Mouse (Mus musculus) thymus, adult 2 months (tissue): Measurements from ENCODE around the gene Nisch. TPM values are rescaled to one million over a fixed set of nuclear protein-coding genes. Genes with fewer than 3 reads are reported as not detected.
A peak's percentile ranks its signal among the peaks of the same experiment; 100 is the strongest.

ENCODE experiments used
- DNase-seq: peaks from one replicate; pipeline ENCODE4 v3.0.0; 2021
- H3K27ac ChIP-seq: fragments of 200-500 bp; 2 replicates; pipeline ENCODE4 v1.5.1; 2012; ENCODE audit warnings: low read length, control low read depth; ENCODE audit not compliant: control insufficient read depth, insufficient read depth
- H3K27me3 ChIP-seq: fragments of 200-500 bp; 2 replicates; pipeline ENCODE4 v1.6.1; 2012; ENCODE audit warnings: mild to moderate bottlenecking, low read length, moderate library complexity, mixed read lengths; ENCODE audit not compliant: control insufficient read depth, insufficient read depth
- H3K36me3 ChIP-seq: fragments of 200-500 bp; 2 replicates; pipeline ENCODE4 v1.6.1; 2012; ENCODE audit warnings: mild to moderate bottlenecking, low read length, moderate library complexity; ENCODE audit not compliant: control insufficient read depth, insufficient read depth
- H3K4me1 ChIP-seq: fragments of 200-500 bp; replicated peaks from 2 replicates; pipeline ENCODE4 v1.6.1; 2012; ENCODE audit warnings: low read length; ENCODE audit not compliant: control insufficient read depth, insufficient read depth
- H3K4me3 ChIP-seq: fragments of 200-500 bp; 2 replicates; pipeline ENCODE4 v1.5.1; 2012; ENCODE audit warnings: mild to moderate bottlenecking, low read length, control low read depth, moderate library complexity; ENCODE audit not compliant: control insufficient read depth, insufficient read depth
- CTCF ChIP-seq: fragments of 200-500 bp; IDR thresholded peaks from 2 replicates; pipeline ENCODE4 v1.5.1; 2012; ENCODE audit warnings: mild to moderate bottlenecking, control low read depth, low read length, moderate library complexity, borderline replicate concordance; ENCODE audit not compliant: control insufficient read depth, poor library complexity, insufficient read depth; ENCODE audit errors: extremely low read depth
- POLR2A ChIP-seq: fragments of 200-500 bp; IDR thresholded peaks from 2 replicates; pipeline ENCODE4 v1.6.1; 2012; ENCODE audit warnings: mild to moderate bottlenecking, low read length, control low read depth, moderate library complexity; ENCODE audit not compliant: control insufficient read depth, poor library complexity, insufficient read depth; ENCODE audit errors: extremely low read depth
- WGBS: fragments of 180-500 bp; shearing (Covaris S2); methylation state at CpG from one replicate; pipeline ENCODE4 v1.1.7; 2018; 5-methylcytosine and 5-hydroxymethylcytosine counted together
- polyA plus RNA-seq: library from polyadenylated mRNA; depleted of rRNA; stranded (reverse); fragments of >200 nt; gene quantifications from 2 replicates; pipeline ENCODE4 v1.2.3, GENCODE M21; 2012

Nisch gene
- polyA plus RNA-seq, 1 experiment: 569 TPM

DNA sequence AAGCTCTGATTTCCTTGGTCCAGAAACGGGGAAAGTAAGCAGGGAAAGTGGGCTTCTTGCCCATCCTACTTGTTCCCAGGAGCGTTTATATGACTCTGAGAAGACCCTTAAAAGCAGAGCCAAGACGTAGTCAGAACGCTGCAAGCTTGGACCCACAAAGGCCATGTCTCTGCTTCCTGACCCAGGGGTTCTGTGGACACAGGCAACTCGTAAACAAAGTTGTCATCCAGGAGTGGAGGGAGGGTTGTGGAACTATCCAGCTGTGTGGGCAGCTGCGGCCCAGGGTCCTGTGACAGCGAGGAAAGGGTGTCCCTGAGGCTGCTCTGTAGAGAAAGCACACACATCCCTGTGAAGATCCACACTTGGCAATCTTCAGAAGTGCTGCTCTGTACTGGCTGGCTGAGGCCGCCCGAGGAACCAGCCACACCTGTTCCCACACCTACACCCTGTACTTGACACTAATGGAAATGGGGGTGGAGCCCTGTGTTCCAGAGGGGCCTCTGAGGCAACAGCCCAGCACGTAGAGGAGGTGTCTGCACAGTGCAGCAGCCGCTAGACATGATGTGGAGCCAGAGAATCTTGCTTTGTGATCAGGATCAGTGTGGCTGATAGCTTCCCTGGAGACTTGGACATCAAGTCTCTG is 83.6 kb downstream of the Nisch start:
- 89% methylated on average over 11 of the region's 11 CpGs for WGBS
- DNase-seq: no peak
- no peak for TF ChIP-seq POLR2A
- no peak for TF ChIP-seq CTCF

DNA sequence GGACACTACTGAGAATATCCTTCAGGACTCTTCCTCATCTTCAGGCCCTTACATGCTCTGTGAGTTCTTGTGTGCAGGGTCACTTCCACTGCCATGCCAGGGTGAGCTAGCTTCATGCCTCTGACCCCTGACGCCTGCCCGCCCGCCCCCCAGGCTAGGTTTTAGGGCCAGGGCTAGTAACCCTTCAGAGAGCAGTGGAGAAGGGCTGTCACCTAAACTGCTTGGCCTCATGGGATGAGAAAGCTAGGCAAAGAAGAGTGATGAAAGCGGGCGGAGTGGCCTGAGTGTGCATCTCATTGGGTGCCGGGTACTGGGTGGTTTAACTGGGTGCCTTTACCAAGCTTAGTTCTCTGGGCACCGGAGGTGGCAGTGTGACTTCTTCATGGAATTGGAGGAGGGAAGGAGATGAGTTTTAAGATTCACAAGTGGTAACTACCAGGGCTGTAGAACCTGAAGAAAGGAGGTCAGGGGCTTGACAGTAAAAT is 84.2 kb downstream of the Nisch start:
- no peak for DNase-seq
- H3K27ac ChIP-seq: no peak overlapping the region

More for the DNA sequence above, 83.6 kb downstream of the Nisch start:
- no peaks in the 10 kb centered on the region for H3K27me3 ChIP-seq
- H3K27ac ChIP-seq: no peak overlapping the region
- peaks cover 7% of the 10 kb centered on the region for H3K4me1 ChIP-seq
- no peaks in the 10 kb centered on the region; the same call in 1 of the 2 replicates for H3K36me3 ChIP-seq
- no peak overlapping the region for H3K4me3 ChIP-seq

DNA sequence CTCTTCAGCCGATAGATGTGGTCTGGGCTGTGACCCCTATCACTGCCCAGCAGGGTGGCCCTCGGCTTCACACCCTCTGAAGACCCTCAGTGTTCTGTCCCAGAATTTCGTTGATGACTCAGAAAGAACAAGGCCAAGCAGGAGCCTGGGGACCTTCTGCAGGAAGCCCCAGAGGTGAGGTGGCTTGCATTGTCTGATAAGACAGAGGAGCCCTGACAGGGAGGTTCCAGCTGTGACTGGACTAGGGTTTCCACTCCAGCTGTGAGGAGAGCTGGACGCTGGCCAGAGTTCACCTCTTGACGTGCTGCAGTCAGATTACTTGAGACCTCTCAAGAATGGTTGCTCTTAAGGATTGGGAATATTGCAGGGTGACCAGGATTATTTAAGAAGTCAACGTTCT is 84.7 kb downstream of the Nisch start:
- 68% methylated on average over 6 of the region's 6 CpGs for WGBS
- no peak for DNase-seq
- no peak overlapping the region for H3K27ac ChIP-seq
- no peaks in the 10 kb centered on the region; the same call in 1 of the 2 replicates for H3K36me3 ChIP-seq
- H3K27me3 ChIP-seq: no peaks in the 10 kb centered on the region
- TF ChIP-seq CTCF (no peak), POLR2A (no peak)
- no peak overlapping the region for H3K4me3 ChIP-seq
- peaks cover 7% of the 10 kb centered on the region for H3K4me1 ChIP-seq

More for the DNA sequence above, 84.2 kb downstream of the Nisch start:
- Histone ChIP-seq H3K4me3 (no peak overlapping the region), H3K27me3 (no peaks in the 10 kb centered on the region), H3K36me3 (no peaks in the 10 kb centered on the region; the same call in 1 of the 2 replicates), H3K4me1 (peaks cover 7% of the 10 kb centered on the region)
- 98% methylated on average over 7 of the region's 7 CpGs for WGBS
- no peak for TF ChIP-seq CTCF
- no peak for TF ChIP-seq POLR2A

DNA sequence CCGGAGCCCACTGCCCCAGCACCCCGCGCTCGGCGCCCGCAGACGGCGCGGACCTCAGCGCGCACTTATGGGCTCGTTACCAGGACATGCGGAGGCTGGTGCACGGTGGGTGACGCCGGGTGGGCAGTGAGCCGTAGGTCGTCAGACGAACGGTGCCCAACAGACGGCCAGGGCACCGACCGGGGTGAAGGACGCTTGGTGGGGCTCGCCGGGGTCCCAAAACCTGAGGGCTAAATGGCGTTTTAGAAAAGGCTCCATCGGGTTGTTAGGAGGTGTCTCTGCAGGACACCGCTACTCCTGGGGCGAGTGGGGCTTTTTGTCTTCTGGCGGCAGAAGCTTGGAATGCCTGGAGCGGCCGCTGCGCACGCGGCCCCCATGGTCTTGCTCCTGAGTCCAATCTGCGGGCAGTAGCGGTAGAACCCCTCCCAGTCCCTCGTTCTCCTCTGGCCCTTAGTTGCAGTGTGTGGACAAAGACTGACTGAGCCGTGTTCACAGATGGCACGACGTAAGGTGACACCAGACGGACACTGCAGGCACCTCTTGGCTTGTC is 85.4 kb downstream of the Nisch start:
- H3K36me3 ChIP-seq: no peaks in the 10 kb centered on the region; the same call in 1 of the 2 replicates
- peak overlapping the region; percentile 52 for H3K4me3 ChIP-seq
- H3K27ac ChIP-seq: no peak overlapping the region
- DNase-seq: peak; percentile 40
- TF ChIP-seq POLR2A (no peak), CTCF (no peak)
- whole genome bisulfite sequencing: 4% methylated on average over 32 of the region's 43 CpGs
- peaks cover 10% of the 10 kb centered on the region for H3K4me1 ChIP-seq
- H3K27me3 ChIP-seq: no peaks in the 10 kb centered on the region

DNA sequence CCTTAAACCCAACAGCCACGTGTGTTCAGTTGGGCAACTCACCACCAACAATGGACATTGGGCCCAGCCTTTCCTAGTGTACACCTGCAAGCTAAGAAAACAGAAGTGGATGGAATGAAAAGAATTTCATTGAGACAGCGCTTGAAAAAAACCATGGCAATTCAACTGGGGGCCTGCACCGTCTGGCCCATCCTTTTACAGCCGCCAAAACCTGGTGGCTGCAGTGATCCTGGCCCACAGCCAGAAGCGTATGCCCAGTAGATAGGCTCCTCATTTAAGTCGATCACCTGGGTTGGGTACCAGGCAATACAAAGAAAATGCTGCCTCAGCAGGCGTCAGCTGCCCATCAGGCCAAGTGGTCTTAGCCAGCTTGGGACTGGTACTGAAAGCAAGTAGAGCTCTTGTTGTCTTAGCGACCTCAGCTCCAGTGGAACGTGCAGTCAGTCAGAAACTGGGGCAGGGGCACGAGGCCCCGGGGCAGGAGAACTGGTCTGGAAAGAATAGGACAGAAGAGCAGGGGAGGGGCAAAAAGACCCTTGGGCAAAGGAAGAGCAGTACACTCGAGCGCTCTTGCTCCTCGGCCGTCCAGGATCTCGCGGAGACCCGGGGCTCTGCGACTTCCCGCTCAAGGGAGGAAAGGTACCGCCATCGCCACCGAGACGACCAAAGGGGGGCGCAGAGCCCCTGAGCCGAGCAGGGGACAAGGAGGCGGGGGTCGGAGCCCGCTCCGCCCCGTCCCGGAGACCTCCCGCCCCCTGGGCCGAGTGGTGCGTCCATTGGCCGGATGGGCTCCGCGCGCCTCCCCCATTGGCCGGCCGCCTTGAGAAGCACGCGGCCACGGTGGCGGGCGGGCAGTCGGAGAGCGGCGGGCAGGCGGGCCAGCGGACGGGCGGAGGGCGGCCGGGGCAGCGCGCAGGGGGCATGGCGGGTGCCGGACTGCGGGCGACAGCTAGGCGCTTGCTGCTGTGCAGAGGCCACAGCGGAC is 86.2 kb downstream of the Nisch start, which contains the start of gene Nt5dc2:
Nt5dc2 (plus strand) TSS at position 818 of the 985 bp plus-strand sequence.
- Histone ChIP-seq H3K4me3 (peak within 1 kb of the TSS; percentile 52), H3K27ac (peak within 1 kb of the TSS; percentile 4; the same call in 1 of the 2 replicates), H3K4me1 (peaks cover 10% of the 10 kb centered on the region), H3K36me3 (no peaks in the 10 kb centered on the region; the same call in 1 of the 2 replicates), H3K27me3 (no peaks in the 10 kb centered on the region)
- peak; percentile 90 for DNase-seq
- 11% methylated on average over 60 of the region's 63 CpGs for whole genome bisulfite sequencing
- 0 out of 2 replicates have a peak, but pooled peaks have one; percentile 13 for TF ChIP-seq CTCF
- TF ChIP-seq POLR2A: peak; percentile 54; the same call in 1 of the 2 replicates

DNA sequence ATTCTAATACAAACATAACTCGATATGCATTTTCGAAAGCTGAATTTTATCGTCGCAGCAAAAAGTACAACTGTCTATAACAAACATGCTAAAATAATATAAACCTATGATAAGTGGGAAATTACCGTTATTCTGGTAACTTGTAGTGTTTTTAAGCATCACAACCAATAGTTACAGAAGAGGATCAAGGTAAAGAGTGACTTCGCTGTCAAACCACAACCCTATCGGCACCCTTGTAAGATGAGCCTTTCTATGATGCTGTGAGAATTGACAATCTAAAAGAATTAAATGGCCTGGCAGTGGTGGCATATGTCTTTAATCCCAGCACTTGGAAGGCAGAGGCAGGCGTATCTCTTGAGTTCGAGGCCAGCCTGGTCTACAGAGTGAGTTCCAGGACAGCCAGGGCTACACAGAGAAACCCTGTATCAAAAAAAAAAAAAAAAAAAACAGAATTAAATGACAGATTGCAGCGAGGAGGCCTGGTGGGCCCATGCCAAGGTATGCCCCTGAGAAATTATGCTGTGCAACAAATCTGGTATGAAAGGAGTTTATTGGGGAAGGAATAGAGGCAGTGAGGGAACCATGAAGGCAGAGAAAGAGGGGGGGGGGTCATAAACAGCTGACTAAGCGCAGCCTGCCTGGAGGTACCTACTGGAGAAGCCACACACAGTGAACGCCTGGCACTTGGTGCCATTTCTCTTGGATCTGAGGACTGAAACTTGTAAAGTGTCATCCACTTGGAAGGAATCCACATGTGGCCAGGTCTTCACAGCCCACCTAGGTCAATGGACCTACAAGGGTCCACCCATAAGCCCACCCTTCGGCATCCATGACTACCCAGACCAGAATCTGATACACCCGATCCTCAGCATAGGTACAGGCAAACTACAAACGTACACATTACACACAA is 87.2 kb downstream of the Nisch start:
- H3K36me3 ChIP-seq: no peaks in the 10 kb centered on the region
- DNase-seq: no peak
- no peaks in the 10 kb centered on the region for H3K27me3 ChIP-seq
- no peak for TF ChIP-seq POLR2A
- no peak for TF ChIP-seq CTCF
- WGBS: 63% methylated on average over 15 of the region's 15 CpGs
- H3K27ac ChIP-seq: no peak overlapping the region
- peaks cover 14% of the 10 kb centered on the region for H3K4me1 ChIP-seq
- no peak overlapping the region for H3K4me3 ChIP-seq
